Mouse (Mus musculus) liver, postnatal 0 days (tissue): ENCODE measurements around the gene Rab27a. TPM values are rescaled to one million over a fixed set of nuclear protein-coding genes. Genes with fewer than 3 reads are reported as not detected.

Experiments used
- ATAC-seq: fragments of 200-750 bp; cut with Nextera tagmentation; 2 replicates; pipeline ENCODE4 v1.8.0; 2017; ENCODE audit warnings: mild to moderate bottlenecking, moderate library complexity
- DNase-seq: peaks from one replicate; pipeline ENCODE4 v3.0.0-alpha.2; 2016
- H3K27ac ChIP-seq: fragments of 300-500 bp; sonication (generic); 2 replicates; pipeline ENCODE4 v1.5.1; 2014; ENCODE audit warnings: antibody characterized with exemption, moderate library complexity, mild to moderate bottlenecking, low read depth
- H3K27me3 ChIP-seq: fragments of 300-500 bp; sonication (generic); 2 replicates; pipeline ENCODE4 v1.6.1; 2014; ENCODE audit warnings: low read length, control low read depth, mixed read lengths; ENCODE audit not compliant: insufficient read depth
- H3K36me3 ChIP-seq: fragments of 300-500 bp; sonication (generic); replicated peaks from 2 replicates; pipeline ENCODE4 v1.6.1; 2014; ENCODE audit warnings: mild to moderate bottlenecking, control low read depth, low read length, moderate library complexity, mixed read lengths; ENCODE audit not compliant: insufficient read depth
- H3K4me1 ChIP-seq: fragments of 300-500 bp; sonication (generic); 2 replicates; pipeline ENCODE4 v1.6.1; 2014; ENCODE audit warnings: antibody characterized with exemption, mild to moderate bottlenecking, control low read depth; ENCODE audit not compliant: insufficient read depth
- H3K4me2 ChIP-seq: fragments of 300-500 bp; sonication (generic); 2 replicates; pipeline ENCODE4 v1.6.1; 2014; ENCODE audit warnings: low read depth, mild to moderate bottlenecking, low read length, moderate library complexity, mixed read lengths
- H3K4me3 ChIP-seq: fragments of 300-500 bp; sonication (generic); 2 replicates; pipeline ENCODE4 v1.5.1; 2014; ENCODE audit warnings: low read depth, low read length
- H3K9ac ChIP-seq: fragments of 300-500 bp; sonication (generic); replicated peaks from 2 replicates; pipeline ENCODE4 v1.6.1; 2014; ENCODE audit warnings: mild to moderate bottlenecking, moderate library complexity
- H3K9me3 ChIP-seq: fragments of 300-500 bp; sonication (generic); 2 replicates; pipeline ENCODE4 v1.6.1; 2016; ENCODE audit warnings: mild to moderate bottlenecking, control low read depth, low read length, mixed read lengths
- CTCF ChIP-seq: sonication (generic); IDR thresholded peaks from 2 replicates; pipeline ENCODE4 v1.5.1; 2016; ENCODE audit warnings: antibody characterized with exemption, low read depth
- EP300 ChIP-seq: IDR thresholded peaks from 2 replicates; pipeline ENCODE4 v1.6.1; 2016; ENCODE audit warnings: antibody characterized with exemption, low read depth, mild to moderate bottlenecking
- WGBS: fragments of 180-500 bp; shearing (Covaris S2); extraction: QIAGEN DNeasy Blood & Tissue Kit; methylation state at CpG from one replicate; pipeline ENCODE4 v1.1.7; 2014; ENCODE audit not compliant: insufficient replicate concordance; 5-methylcytosine and 5-hydroxymethylcytosine counted together
- polyA plus RNA-seq: library from polyadenylated mRNA; unstranded; fragments of >200 nt; fragmentation: Nextera tagmentation; extraction: Ambion mirVana; gene quantifications from 2 replicates; pipeline ENCODE4 v1.2.1, GENCODE M21; 2015

The Rab27a gene
- polyA plus RNA-seq, 1 experiment from 2014 or later, result 7.0 TPM

- 75% methylated on average over 10 of the region's 10 CpGs for WGBS
- no peaks in the 10 kb centered on the region for H3K27me3 ChIP-seq
Measured at GRCm38 (mm10) chr9:73090121-73090520, 45.5 kb downstream of the Rab27a start.

GRCm38 (mm10) chr9:73091747-73092146 lies 47.1 kb downstream of the Rab27a start:
- Histone ChIP-seq H3K9me3 (no peaks in the 10 kb centered on the region), H3K36me3 (no peaks in the 10 kb centered on the region), H3K4me2 (no peak overlapping the region), H3K4me1 (peaks cover 3% of the 10 kb centered on the region; the same call in 1 of the 2 replicates), H3K27me3 (no peaks in the 10 kb centered on the region), H3K9ac (no peak overlapping the region), H3K27ac (no peak overlapping the region), H3K4me3 (no peak overlapping the region)
- WGBS, result 2% methylated on average over 1 of the region's 1 CpGs
- DNase-seq (no peak), ATAC-seq (no peak)
- no peak for TF ChIP-seq EP300
- TF ChIP-seq CTCF, result peak; percentile 94

More at GRCm38 (mm10) chr9:73090121-73090520, 45.5 kb downstream of the Rab27a start:
- peak overlapping the region; percentile 73 for H3K27ac ChIP-seq
- no peaks in the 10 kb centered on the region for H3K36me3 ChIP-seq
- no peaks in the 10 kb centered on the region for H3K9me3 ChIP-seq
- peaks cover 3% of the 10 kb centered on the region for H3K4me1 ChIP-seq
- DNase-seq (no peak), ATAC-seq (no peak)
- H3K9ac ChIP-seq, result no peak overlapping the region
- H3K4me2 ChIP-seq, result no peak overlapping the region
- TF ChIP-seq EP300 (no peak), CTCF (no peak)
- H3K4me3 ChIP-seq, result no peak overlapping the region

DNA sequence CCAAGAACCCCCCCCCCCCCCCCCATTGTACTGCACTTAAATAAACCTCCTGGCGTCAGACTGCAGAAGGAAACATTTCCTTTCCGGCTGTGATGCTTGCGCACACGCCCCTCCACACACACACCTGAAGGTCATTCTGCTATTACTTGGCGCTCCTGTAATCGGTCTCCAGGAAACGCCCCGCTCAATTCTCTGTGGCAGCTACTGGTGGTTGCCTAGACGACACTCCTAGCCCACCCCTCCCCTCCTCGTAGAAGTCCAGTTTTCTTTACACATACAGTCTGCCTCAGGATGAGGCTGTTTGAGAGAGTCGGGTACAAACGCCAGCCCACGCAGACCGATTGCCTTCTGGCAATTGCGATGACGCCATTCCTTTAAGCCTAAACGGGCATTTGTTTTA lies 49.9 kb downstream of the Rab27a start:
- ATAC-seq, result no peak
- H3K9ac ChIP-seq, result no peak overlapping the region
- 68% methylated on average over 17 of the region's 17 CpGs for WGBS
- no peaks in the 10 kb centered on the region for H3K36me3 ChIP-seq
- no peak overlapping the region for H3K4me2 ChIP-seq
- no peaks in the 10 kb centered on the region for H3K9me3 ChIP-seq
- TF ChIP-seq EP300 (no peak), CTCF (no peak)
- no peak overlapping the region for H3K27ac ChIP-seq
- no peak for DNase-seq
- no peak overlapping the region for H3K4me3 ChIP-seq
- H3K27me3 ChIP-seq, result no peaks in the 10 kb centered on the region
- no peaks in the 10 kb centered on the region; the same call in 1 of the 2 replicates for H3K4me1 ChIP-seq

- TF ChIP-seq EP300, result no peak
- no peak for TF ChIP-seq CTCF
- no peaks in the 10 kb centered on the region; the same call in 1 of the 2 replicates for H3K4me1 ChIP-seq
- no peaks in the 10 kb centered on the region for H3K9me3 ChIP-seq
- H3K9ac ChIP-seq, result no peak overlapping the region
- DNase-seq, result no peak
- WGBS, result 72% methylated on average over 2 of the region's 2 CpGs
- ATAC-seq, result no peak
- no peak overlapping the region for H3K27ac ChIP-seq
- H3K4me3 ChIP-seq, result no peak overlapping the region
- no peaks in the 10 kb centered on the region for H3K36me3 ChIP-seq
- peaks cover 4% of the 10 kb centered on the region for H3K27me3 ChIP-seq
- H3K4me2 ChIP-seq, result no peak overlapping the region
Measured at GRCm38 (mm10) chr9:73097898-73098297, 53.2 kb downstream of the Rab27a start.

DNA sequence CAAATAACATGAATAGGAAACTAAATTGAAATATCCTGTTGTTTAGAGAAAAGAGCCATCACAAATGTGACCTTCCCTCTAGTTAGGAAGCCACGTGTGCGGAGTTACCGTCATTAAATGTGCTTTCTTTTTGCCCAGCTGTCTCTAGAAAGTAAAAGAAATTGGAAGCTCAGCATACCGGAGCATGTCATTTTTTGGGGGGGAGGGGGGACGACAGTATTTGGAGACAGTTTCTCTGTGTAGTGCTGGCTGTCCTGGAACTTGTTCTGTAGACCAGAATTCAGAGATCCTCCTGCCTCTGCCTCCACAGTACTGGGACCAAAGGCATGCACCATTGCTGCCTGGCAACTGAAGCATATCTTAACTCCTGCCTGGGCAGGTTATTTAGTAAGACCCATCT lies 56.9 kb downstream of the Rab27a start, which contains the start of gene Khdc3:
TSS of gene Khdc3 (plus strand) at position 301 of the 400 bp plus-strand sequence.
- no peak for ATAC-seq
- H3K36me3 ChIP-seq, result no peaks in the 10 kb centered on the region

GRCm38 (mm10) chr9:73102181-73102580 lies 57.5 kb downstream of the Rab27a start, which contains the start of gene Gm20509:
Gene Gm20509 (plus strand): TSS chr9:73102470.
- TF ChIP-seq EP300 (no peak), CTCF (no peak)
- 83% methylated on average over 4 of the region's 4 CpGs for WGBS

More for the DNA sequence above, 56.9 kb downstream of the Rab27a start, which contains the start of gene Khdc3:
- no peak for TF ChIP-seq EP300
- no peak for TF ChIP-seq CTCF
- Histone ChIP-seq H3K4me1 (peaks cover 11% of the 10 kb centered on the region), H3K4me2 (no peak within 1 kb of the TSS), H3K9ac (no peak within 1 kb of the TSS), H3K27ac (no peak within 1 kb of the TSS), H3K9me3 (no peaks in the 10 kb centered on the region), H3K27me3 (peaks cover 13% of the 10 kb centered on the region), H3K4me3 (no peak within 1 kb of the TSS)
- WGBS, result 74% methylated on average over 5 of the region's 5 CpGs
- DNase-seq, result no peak

More at GRCm38 (mm10) chr9:73102181-73102580, 57.5 kb downstream of the Rab27a start, which contains the start of gene Gm20509:
- no peaks in the 10 kb centered on the region for H3K9me3 ChIP-seq
- H3K4me2 ChIP-seq, result peak within 1 kb of the TSS; percentile 79
- peaks cover 13% of the 10 kb centered on the region for H3K27me3 ChIP-seq
- no peaks in the 10 kb centered on the region for H3K36me3 ChIP-seq
- ATAC-seq (no peak), DNase-seq (no peak)
- H3K27ac ChIP-seq, result no peak within 1 kb of the TSS
- peak within 1 kb of the TSS; percentile 46 for H3K4me3 ChIP-seq
- H3K4me1 ChIP-seq, result peaks cover 11% of the 10 kb centered on the region
- H3K9ac ChIP-seq, result peak within 1 kb of the TSS; percentile 53
